Mouse (Mus musculus): ENCODE measurements at regions not wholly inside any gene's neighbourhood (a gene's known extent, or its start where the extent isn't known, plus 50 kb on each side); places are given as distances from the start of the nearest gene placed in this dataset.

GRCm38 (mm10) chr7:62085120-62085849 lies 261.1 kb upstream of the Ndn start:
- no peaks in the 10 kb centered on the region for H3K27me3 ChIP-seq (ENCODE audit: insufficient read depth, low read length)
- no peak overlapping the region for H3K27ac ChIP-seq
- no peak for TF ChIP-seq CTCF (IDR thresholded peaks at IDR 0.05; ENCODE audit: low read depth)
- H3K9me3 ChIP-seq (ENCODE audit: low read length) = no peaks in the 10 kb centered on the region
- H3K9ac ChIP-seq (replicated peaks; ENCODE audit: low read length) = no peak overlapping the region
- ATAC-seq = peak; percentile 95
- no peak overlapping the region for H3K4me3 ChIP-seq (ENCODE audit: low read length)
- H3K4me1 ChIP-seq (ENCODE audit: insufficient read depth, low read length) = no peaks in the 10 kb centered on the region
- DNase-seq (ENCODE audit: low spot score) = peak; percentile 81
- H3K4me2 ChIP-seq (ENCODE audit: low read depth, low read length) = no peak overlapping the region
- no peaks in the 10 kb centered on the region for H3K36me3 ChIP-seq (ENCODE audit: insufficient read depth, low read length)

Small RNAs in the stretch of these regions (microRNA-seq; reads per million reads assigned to microRNA genes)
- gene Gm24923 (0.36 to 0.71 reads per million in 2 experiments), gene Mir344-2 (0 reads per million in 2 experiments), gene Mir344f (23.6 to 27.5 reads per million in 2 experiments), gene Mir344g (4.4 to 4.7 reads per million in 2 experiments), gene Mir344i (0.35 to 0.36 reads per million in 2 experiments)

All from hindbrain, postnatal 0 days (tissue).